Mouse (Mus musculus): ENCODE data around the gene Il1r1.

The Il1r1 gene

GRCm38 (mm10) chr1:40224539-40225284, at the start of gene Il1r1:
TSS of gene Il1r1 (plus strand) at chr1:40225080.
- no peak for DNase-seq

DNA sequence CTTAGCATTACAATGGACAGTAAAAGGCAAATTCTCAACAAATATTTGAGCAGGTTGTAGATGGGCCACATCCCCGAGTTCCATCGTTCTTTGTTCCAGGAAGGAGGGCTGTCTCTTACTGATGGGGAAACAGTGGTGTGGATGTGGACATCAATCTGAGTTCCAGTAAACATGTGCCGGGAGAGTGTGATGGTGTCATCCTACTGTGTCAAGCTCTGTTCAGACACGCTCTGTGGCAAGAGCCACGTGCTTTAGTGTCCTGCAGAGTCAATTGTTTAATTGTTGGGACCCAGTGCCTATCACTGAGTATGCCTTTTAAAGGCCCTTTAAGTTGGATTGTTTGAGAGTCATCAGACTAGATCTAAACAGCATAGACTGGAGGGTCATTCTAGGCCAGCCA, 49.8 kb upstream of the Il1r1 start:
- no peak for DNase-seq

DNA sequence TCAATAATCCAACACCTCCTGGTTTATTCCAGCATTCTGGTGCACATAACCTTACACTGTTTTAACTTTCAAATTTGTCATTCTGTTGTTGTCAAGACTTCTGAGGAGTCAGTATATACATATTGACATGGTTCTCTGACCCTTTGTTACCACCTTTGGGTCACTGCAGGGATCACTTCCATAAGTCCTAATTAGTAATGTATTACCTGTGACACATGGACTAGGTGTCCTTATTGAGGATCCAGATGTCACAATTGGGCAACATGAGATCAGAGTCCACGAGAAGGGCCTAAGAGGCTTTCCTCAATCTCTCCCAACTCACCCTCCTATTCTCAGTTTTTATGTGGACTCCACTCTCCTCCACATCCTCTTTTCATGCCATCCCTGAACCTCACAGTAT, 49.1 kb upstream of the Il1r1 start:
- no peak for DNase-seq

- DNase-seq, result no peak
These were observed 45.8 kb upstream of the Il1r1 start for GRCm38 (mm10) chr1:40179031-40179430.

- DNase-seq, result no peak
These were observed 45.4 kb upstream of the Il1r1 start for GRCm38 (mm10) chr1:40179493-40179892.

GRCm38 (mm10) chr1:40180861-40181260, 44.0 kb upstream of the Il1r1 start:
- no peak for DNase-seq

GRCm38 (mm10) chr1:40181716-40182115, 43.2 kb upstream of the Il1r1 start:
- DNase-seq, result no peak

- DNase-seq, result no peak
These were observed 41.5 kb upstream of the Il1r1 start for GRCm38 (mm10) chr1:40183410-40183809.

DNA sequence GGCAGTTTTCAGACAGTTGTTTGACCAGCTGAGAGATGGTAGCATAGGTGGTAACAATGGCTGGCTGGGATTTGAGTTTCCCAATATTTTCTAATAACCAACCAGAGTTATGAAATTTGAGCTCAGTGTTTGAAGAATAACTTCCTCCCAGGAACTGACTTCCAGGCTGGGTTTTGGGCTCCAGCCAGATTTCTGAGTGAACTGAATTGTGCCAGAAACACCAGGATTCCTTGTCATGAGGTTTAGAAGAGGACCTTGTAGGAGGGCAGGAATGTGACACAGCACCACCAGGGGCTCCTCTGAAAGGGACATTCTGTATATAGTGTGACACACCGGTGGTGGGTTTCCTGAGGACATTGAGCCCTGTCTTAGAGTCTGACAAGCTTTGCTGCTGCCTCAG, 36.9 kb upstream of the Il1r1 start:
- DNase-seq, result no peak

DNA sequence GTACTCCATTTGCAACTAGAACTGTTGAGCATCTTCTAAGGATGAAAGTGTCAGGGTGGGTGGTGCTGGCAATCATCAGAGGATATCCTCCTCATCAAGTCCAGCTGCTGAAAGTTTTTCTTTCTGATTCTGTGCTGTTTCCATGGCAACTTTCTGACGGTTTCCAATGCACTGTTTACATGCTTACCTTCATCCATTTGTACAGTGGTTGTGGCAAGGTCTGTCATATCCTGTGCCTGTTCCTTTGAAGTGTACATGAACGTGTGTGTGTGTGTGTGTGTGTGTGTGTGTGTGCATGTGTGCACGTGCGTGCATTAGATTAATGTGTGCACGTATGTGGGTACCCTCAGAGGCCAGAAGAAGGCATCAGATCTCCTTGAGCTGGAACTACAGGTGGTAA, 34.9 kb upstream of the Il1r1 start:
- DNase-seq, result no peak

GRCm38 (mm10) chr1:40190837-40191236, 34.0 kb upstream of the Il1r1 start:
- DNase-seq, result no peak

- no peak for DNase-seq
These were observed 30.6 kb upstream of the Il1r1 start for GRCm38 (mm10) chr1:40194279-40194678.

- no peak for DNase-seq
These were observed 11.3 kb upstream of the Il1r1 start for GRCm38 (mm10) chr1:40213337-40214159.

- DNase-seq, result no peak
These were observed 7.4 kb upstream of the Il1r1 start for GRCm38 (mm10) chr1:40217521-40217920.

DNA sequence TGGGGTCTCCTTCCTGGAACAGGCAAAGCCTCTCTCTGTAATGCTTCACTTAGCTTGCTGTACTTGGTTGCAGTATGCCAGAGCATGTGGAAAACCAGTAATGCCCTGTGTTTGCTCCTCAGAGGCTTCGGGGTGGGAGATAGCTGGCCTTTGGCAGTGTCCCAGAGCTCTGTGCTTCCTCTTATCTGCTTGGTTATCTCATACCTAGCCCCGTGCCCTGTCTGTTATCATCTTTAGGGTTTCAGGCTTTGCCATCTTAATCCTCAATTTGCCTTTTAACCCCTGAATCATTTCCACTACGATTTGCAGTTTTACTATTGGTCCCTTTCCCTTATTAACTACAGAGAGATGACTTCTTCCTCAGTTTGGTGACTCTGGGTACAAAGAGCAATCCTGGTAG, 6.3 kb upstream of the Il1r1 start:
- no peak for DNase-seq

DNA sequence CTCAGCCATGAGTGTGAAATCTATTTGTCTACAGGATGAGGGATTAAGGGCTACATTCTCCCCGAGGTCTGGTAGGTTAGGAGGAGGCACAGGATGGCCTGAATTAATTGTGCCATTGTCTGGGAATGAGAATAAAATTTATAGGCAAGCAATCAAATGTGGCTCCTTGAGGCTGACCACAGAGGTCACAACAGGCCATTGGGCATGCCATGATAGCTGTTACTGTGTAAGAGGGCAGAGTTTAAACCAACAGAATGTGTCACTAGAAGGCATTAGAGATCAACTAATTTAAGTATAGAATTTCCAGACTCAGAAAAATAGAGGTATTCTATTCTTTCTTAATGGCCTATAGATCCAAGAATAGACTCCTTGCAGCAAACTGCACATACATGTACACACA, 4.3 kb upstream of the Il1r1 start:
- DNase-seq, result no peak

- DNase-seq, result no peak
These were observed 3.0 kb upstream of the Il1r1 start for GRCm38 (mm10) chr1:40221864-40222263.

DNA sequence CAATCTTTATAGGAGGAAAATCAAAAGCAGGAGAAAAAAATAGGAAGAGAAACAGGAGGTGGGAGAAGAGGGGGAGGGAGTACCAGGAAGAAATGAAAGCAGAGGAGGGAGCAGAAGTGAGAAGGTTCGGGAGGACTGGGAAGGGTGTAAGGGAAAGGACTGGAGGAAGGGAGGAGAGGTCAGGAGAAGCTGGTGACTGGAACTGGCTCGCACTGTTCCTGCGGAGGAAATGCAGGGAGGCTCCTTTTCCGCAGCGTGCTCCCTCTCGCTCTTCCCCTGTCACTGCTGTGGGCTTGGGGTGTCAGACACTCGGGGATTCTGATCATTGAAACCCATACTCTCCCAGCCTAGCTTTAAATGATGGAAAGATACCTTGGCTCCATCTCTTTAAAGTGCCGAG, 2.2 kb upstream of the Il1r1 start:
- DNase-seq, result no peak

GRCm38 (mm10) chr1:40223591-40223990, 1.3 kb upstream of the Il1r1 start:
- DNase-seq, result no peak

GRCm38 (mm10) chr1:40225580-40225979, 700 bp downstream of the Il1r1 start:
- no peak for DNase-seq

- no peak for DNase-seq
These were observed 4.2 kb downstream of the Il1r1 start for GRCm38 (mm10) chr1:40229033-40229432.

GRCm38 (mm10) chr1:40229771-40230280, 4.9 kb downstream of the Il1r1 start:
- no peak for DNase-seq

DNA sequence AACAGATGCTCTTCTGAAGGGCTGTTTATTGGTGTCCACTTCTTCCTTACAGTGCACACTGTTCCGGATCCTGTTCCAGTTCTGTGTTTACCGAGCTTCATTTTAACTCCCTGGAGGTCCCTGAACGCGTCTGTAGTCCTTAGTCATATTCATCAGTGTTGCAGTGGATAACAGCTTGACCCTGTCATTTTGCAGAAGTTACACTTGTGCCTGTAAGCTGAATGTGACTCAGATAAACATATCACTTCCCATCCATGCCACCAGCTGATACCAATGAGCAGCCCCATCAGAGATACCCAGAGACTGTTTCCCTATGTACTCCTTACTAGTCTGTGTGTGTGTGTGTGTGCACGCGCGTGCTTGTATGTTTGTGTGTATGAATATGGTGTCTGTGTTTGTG, 5.5 kb downstream of the Il1r1 start:
- no peak for DNase-seq

GRCm38 (mm10) chr1:40231116-40231515, 6.2 kb downstream of the Il1r1 start:
- no peak for DNase-seq

All from cerebellum, adult 11-12 months (tissue).